Mouse (Mus musculus) heart, postnatal 4 days (tissue): ENCODE measurements around the gene Olfr954. TPM values are rescaled to one million over a fixed set of nuclear protein-coding genes. Genes with fewer than 3 reads are reported as not detected.

Experiments
- DNase-seq: peaks from one replicate; pipeline ENCODE4 v3.0.0; 2021
- total RNA-seq, 2 experiments: library from RNA; stranded (reverse); gene quantifications; 2 replicates each; pipeline ENCODE4 v1.2.3; 2021

Gene Olfr954
- not detected for total RNA-seq

DNA sequence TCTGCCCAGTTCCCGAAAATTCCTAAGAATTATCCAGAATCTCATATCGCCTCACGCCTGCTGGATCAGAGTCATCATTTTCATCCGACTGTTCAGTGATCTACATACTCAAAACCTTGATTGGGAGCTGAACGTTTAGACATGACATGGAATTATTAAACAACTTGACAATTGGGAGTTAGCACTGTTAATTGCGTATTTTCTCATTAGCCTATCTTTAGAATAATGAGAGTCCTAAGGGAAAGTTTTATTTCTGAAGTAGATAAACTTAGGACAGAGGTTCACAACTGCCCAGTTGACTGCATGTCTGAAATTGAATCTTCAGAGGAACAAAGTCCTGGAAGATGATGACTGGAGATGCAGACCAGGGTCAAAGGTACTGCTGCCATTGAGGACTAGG, at the start of gene Olfr954:
TSS of gene Olfr954 (plus strand) at position 301 of the 400 bp plus-strand sequence.
- DNase-seq = no peak

DNA sequence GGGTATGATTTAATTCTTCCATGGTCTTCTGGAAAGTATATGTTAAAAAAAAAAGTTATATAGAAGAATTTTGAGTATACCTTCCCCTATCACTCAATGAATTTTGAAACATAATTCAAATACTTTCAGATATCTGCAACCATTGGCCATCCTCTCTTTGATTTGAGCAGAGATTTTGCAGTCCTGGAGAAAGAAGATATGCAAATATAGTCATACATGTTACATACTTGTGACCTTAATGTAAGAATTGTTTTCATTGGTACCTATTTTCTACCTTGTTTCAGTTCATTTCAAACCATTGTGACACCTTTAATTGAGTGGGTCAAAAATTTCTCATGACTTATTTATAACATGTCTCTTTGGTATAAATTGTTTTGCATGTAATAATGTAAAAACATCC, 29.5 kb upstream of the Olfr954 start, which contains the start of gene Olfr952:
TSS of gene Olfr952 (minus strand) at position 101 of the 400 bp plus-strand sequence.
- no peak for DNase-seq

DNA sequence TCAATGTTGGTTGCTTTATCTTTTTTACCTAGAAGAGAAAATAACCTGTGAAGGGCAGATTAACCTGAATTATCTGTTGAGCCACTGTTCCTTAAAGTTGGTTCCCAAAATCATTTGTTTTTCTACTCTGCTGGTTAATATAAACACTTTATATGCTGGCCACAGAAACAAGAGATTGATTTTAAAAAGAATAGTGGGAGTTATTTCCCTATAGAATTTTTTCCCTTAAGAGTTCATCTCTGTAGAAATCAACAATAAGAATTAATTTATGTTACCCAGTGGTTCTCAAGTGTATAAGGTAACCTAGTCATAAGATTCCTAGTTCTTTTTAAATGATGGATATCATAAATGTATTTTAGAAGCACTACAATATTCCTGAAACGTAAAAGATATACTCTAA, 15.3 kb downstream of the Olfr954 start, which contains the start of gene Olfr955:
TSS of gene Olfr955 (minus strand) at position 101 of the 400 bp plus-strand sequence.
- DNase-seq = no peak

DNA sequence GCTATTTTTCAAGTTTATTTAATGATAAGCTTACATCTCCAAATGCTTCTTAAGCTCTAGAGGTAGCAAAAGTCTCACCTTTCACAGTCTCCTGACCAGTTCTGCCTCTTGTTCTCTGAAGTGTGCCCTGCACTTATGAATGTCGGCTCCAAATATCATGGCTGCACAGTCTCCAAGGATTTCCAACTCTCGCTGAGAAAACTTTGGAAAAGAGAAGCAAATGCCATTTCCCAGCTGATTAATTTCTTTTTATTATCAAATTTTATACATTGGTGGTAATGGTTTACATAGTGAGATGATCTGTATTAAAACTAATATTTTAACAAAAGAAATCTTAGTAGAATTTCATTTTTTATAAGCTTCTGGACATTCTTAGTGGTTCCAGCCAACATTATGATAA, 37.4 kb downstream of the Olfr954 start, which contains the start of gene Olfr44:
TSS of gene Olfr44 (minus strand) at position 101 of the 400 bp plus-strand sequence.
- DNase-seq = no peak

DNA sequence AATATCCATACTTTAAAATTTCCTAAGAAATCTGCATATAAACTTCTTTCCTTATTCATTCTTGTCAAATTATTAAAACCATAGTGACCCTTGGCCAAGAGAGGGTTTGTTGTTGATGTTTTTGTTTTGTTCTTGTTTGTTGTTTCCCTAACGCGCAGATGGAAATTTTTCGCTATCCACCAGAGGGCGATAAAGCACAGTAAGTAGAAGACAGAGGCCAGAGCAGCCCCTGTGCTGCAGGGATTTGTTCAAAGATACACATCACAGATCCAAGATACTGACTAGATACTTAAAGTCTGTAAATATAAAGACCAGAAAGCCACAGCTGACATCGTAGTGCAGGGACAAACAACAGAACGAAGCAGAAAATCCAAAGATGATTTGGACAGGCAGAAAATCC, 52.5 kb downstream of the Olfr954 start:
- DNase-seq = peak; percentile 59

DNA sequence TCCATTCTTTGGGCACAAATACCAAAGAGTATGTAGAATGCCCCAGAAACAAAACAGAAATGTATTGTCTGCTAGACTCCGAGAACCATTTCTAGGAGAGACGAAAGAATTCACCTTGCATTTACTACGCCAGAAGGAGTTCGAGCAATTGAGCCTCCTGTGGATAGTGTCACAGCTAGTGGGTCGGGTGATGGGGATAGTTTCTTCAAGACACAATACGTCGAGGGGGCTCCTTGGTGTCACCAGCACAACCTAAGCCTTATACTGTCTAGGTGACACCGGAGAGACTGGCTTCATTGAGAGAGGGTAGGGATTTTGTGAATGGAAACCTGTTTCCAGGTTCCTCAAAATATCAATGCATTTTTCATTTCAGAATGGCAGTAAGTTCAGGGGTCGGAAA, 52.9 kb downstream of the Olfr954 start:
- DNase-seq = no peak

Other genes with a start within 250 kb of the Olfr954 start
- not detected for gene Olfr1537, start 206.7 kb upstream of the Olfr954 start, total RNA-seq
- gene Olfr945, start 179.9 kb upstream of the Olfr954 start, total RNA-seq = not detected
- not detected for gene Olfr948, start 130.7 kb upstream of the Olfr954 start, total RNA-seq
- gene Olfr951, start 69.3 kb upstream of the Olfr954 start, total RNA-seq = not detected
- not detected for gene Olfr952, start 29.6 kb upstream of the Olfr954 start, total RNA-seq
- not detected for gene Olfr955, start 15.2 kb downstream of the Olfr954 start, total RNA-seq
- not detected for gene Olfr44, start 37.3 kb downstream of the Olfr954 start, total RNA-seq
- not detected for gene Olfr957, start 59.1 kb downstream of the Olfr954 start, total RNA-seq
- not detected for gene Olfr958, start 97.4 kb downstream of the Olfr954 start, total RNA-seq
- gene Olfr959, start 118.9 kb downstream of the Olfr954 start, total RNA-seq = not detected
- 1 to 10 TPM; 7.8 to 8.0 TPM for gene AW551984, start 147.7 kb downstream of the Olfr954 start, total RNA-seq
- gene Olfr148, start 154.0 kb downstream of the Olfr954 start, total RNA-seq = not detected
- gene Olfr960, start 164.7 kb downstream of the Olfr954 start, total RNA-seq = not detected
- not detected for gene Olfr961, start 188.4 kb downstream of the Olfr954 start, total RNA-seq
- gene Olfr963, start 210.5 kb downstream of the Olfr954 start, total RNA-seq = not detected